Mouse (Mus musculus) heart, embryonic 11.5 days (tissue): ENCODE results near the gene Lrrc20. TPM values are rescaled to one million over a fixed set of nuclear protein-coding genes. Genes with fewer than 3 reads are reported as not detected.
"Not testable (repeated sequence)": the region's sequence is repeated elsewhere in the genome, so short reads cannot be mapped to it uniquely, and the experiment has no call there.

Source experiments
- ATAC-seq: fragments of 200-750 bp; cut with Nextera tagmentation; replicated peaks from 2 replicates; pipeline ENCODE4 v1.8.0; 2017; ENCODE audit warnings: moderate library complexity; ENCODE audit not compliant: insufficient number of reproducible peaks, low FRiP score, low TSS enrichment
- H3K27ac ChIP-seq: fragments of 300-500 bp; sonication (generic); 2 replicates; pipeline ENCODE4 v1.5.1; 2014; ENCODE audit warnings: mild to moderate bottlenecking, low read depth, low read length
- H3K27me3 ChIP-seq: fragments of 300-500 bp; sonication (generic); 2 replicates; pipeline ENCODE4 v1.6.1; 2014; ENCODE audit warnings: mild to moderate bottlenecking, low read length, mixed read lengths; ENCODE audit not compliant: control insufficient read depth, insufficient read depth
- H3K36me3 ChIP-seq: fragments of 300-500 bp; sonication (generic); 2 replicates; pipeline ENCODE4 v1.6.1; 2014; ENCODE audit warnings: mild to moderate bottlenecking, low read length, moderate library complexity, mixed read lengths; ENCODE audit not compliant: control insufficient read depth, insufficient read depth
- H3K4me1 ChIP-seq: fragments of 300-500 bp; sonication (generic); 2 replicates; pipeline ENCODE4 v1.6.1; 2014; ENCODE audit warnings: low read length; ENCODE audit not compliant: control insufficient read depth, insufficient read depth
- H3K4me2 ChIP-seq: fragments of 300-500 bp; sonication (generic); 2 replicates; pipeline ENCODE4 v1.6.1; 2014; ENCODE audit warnings: mild to moderate bottlenecking, moderate library complexity
- H3K4me3 ChIP-seq: fragments of 300-500 bp; sonication (generic); 2 replicates; pipeline ENCODE4 v1.5.1; 2014; ENCODE audit warnings: low read depth, low read length
- H3K9ac ChIP-seq: fragments of 300-500 bp; sonication (generic); 2 replicates; pipeline ENCODE4 v1.6.1; 2014; ENCODE audit warnings: mild to moderate bottlenecking, low read depth, low read length, moderate library complexity
- H3K9me3 ChIP-seq: fragments of 300-500 bp; sonication (generic); replicated peaks from 2 replicates; pipeline ENCODE4 v1.6.1; 2016; ENCODE audit warnings: low read length; ENCODE audit not compliant: control insufficient read depth
- WGBS: fragments of 180-500 bp; shearing (Covaris S2); extraction: QIAGEN DNeasy Blood & Tissue Kit; methylation state at CpG from one replicate; pipeline ENCODE4 v1.1.7; 2014; ENCODE audit not compliant: insufficient replicate concordance; 5-methylcytosine and 5-hydroxymethylcytosine counted together
- polyA plus RNA-seq: library from polyadenylated mRNA; unstranded; fragments of >200 nt; fragmentation: Nextera tagmentation; extraction: Ambion mirVana; gene quantifications from 2 replicates; pipeline ENCODE4 v1.2.1, GENCODE M21; 2014

The Lrrc20 gene
- polyA plus RNA-seq, 1 experiment from 2014 or later, result 12.1 TPM

DNA sequence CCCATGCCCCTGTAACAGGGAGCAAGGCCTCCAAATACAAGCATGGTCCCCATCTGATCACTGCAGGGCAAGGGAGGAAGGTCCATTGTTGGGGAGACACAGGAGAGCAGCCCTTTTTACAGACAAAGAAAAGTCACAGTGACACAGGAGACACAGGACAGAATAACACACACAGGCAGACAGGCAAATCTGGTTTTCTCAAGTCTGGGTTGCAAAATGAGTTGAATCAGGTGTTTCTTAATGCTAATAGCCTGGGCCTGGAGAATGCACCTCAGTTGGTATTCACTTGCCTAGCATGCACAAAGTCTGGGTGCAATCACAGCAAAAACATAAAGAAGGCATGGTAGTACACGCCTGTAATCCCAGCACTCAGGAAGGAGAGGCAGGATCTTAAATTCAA is 31.7 kb upstream of the Lrrc20 start:
- no peak overlapping the region for H3K4me2 ChIP-seq
- no peak overlapping the region for H3K27ac ChIP-seq
- peaks cover 47% of the 10 kb centered on the region for H3K4me1 ChIP-seq

DNA sequence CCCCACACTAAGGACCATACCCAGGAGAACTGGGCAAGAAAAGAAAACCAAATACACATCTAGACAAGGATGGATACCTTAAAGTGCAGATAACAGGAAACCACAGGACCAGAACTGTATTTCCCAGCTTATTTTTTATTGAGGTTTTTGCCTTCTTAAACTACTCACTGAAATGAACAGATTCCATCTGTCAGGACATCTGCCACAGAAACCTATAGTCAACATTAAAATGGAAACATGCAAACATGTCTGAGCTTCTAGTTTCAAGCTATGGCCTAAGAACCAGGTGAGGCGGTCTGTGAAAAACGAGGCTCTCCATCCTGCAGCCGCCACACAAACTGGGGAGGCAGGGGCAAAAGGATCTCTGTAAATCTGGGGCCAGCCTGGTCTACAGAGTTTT is 30.6 kb upstream of the Lrrc20 start:
- no peak overlapping the region for H3K4me2 ChIP-seq
- WGBS, result 89% methylated on average over 3 of the region's 3 CpGs
- no peak overlapping the region for H3K4me3 ChIP-seq
- H3K9ac ChIP-seq, result no peak overlapping the region
- H3K4me1 ChIP-seq, result peaks cover 54% of the 10 kb centered on the region
- ATAC-seq, result no peak
- no peaks in the 10 kb centered on the region for H3K36me3 ChIP-seq
- H3K9me3 ChIP-seq, result no peaks in the 10 kb centered on the region
- H3K27ac ChIP-seq, result no peak overlapping the region
- H3K27me3 ChIP-seq, result no peaks in the 10 kb centered on the region

More for the DNA sequence above, 31.7 kb upstream of the Lrrc20 start:
- WGBS, result 59% methylated on average over 1 of the region's 1 CpGs
- Histone ChIP-seq H3K36me3 (no peaks in the 10 kb centered on the region), H3K4me3 (no peak overlapping the region), H3K27me3 (no peaks in the 10 kb centered on the region), H3K9ac (peak overlapping the region; percentile 28; the same call in 1 of the 2 replicates), H3K9me3 (no peaks in the 10 kb centered on the region)
- ATAC-seq, result no peak

GRCm38 (mm10) chr10:61447581-61448353 is 27.8 kb upstream of the Lrrc20 start:
- no peak overlapping the region for H3K27ac ChIP-seq
- 84% methylated on average over 10 of the region's 10 CpGs for WGBS
- no peaks in the 10 kb centered on the region for H3K36me3 ChIP-seq
- H3K4me1 ChIP-seq, result peaks cover 54% of the 10 kb centered on the region
- no peaks in the 10 kb centered on the region for H3K9me3 ChIP-seq
- no peak for ATAC-seq
- H3K4me3 ChIP-seq, result no peak overlapping the region
- H3K27me3 ChIP-seq, result no peaks in the 10 kb centered on the region
- H3K4me2 ChIP-seq, result no peak overlapping the region
- H3K9ac ChIP-seq, result no peak overlapping the region

GRCm38 (mm10) chr10:61448834-61449233 is 26.8 kb upstream of the Lrrc20 start:
- Histone ChIP-seq H3K4me1 (peaks cover 44% of the 10 kb centered on the region), H3K27ac (no peak overlapping the region), H3K9me3 (no peaks in the 10 kb centered on the region), H3K9ac (no peak overlapping the region), H3K4me2 (no peak overlapping the region), H3K27me3 (no peaks in the 10 kb centered on the region), H3K36me3 (no peaks in the 10 kb centered on the region), H3K4me3 (no peak overlapping the region)
- ATAC-seq, result no peak
- 54% methylated on average over 3 of the region's 3 CpGs for WGBS

DNA sequence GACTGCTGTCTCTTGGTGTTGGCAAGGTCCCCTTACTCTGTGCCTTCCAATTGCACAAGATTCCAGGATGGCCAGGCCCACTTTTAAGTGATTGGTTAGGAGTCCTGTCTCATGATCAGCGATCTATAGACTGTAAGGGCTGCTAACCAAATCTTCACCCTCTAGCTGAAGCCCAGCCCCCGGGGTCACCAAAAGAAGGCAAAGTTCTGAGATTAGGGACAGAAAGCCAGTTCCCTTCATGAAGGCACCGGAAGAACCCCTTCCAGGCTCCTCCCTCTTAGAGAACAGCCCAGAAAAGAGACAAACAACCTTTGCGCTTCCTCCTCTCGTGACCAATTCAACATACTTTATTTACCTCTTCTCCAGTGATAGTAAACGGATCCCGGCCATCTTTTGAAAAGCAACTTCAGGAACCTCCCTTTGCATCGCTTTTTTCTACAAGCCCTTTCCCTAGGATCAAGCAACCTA is 24.1 kb upstream of the Lrrc20 start:
- Histone ChIP-seq H3K27ac (peak overlapping the region; percentile 84), H3K9ac (peak overlapping the region; percentile 91), H3K27me3 (no peaks in the 10 kb centered on the region), H3K9me3 (no peaks in the 10 kb centered on the region; the same call in 1 of the 2 replicates), H3K4me2 (peak overlapping the region; percentile 84), H3K4me1 (peaks cover 23% of the 10 kb centered on the region), H3K4me3 (peak overlapping the region; percentile 92), H3K36me3 (no peaks in the 10 kb centered on the region)
- 4% methylated on average over 8 of the region's 8 CpGs for WGBS
- no peak for ATAC-seq

GRCm38 (mm10) chr10:61451931-61452617 is 23.5 kb upstream of the Lrrc20 start:
- Histone ChIP-seq H3K36me3 (no peaks in the 10 kb centered on the region), H3K9me3 (no peaks in the 10 kb centered on the region; the same call in 1 of the 2 replicates), H3K27ac (peak overlapping the region; percentile 84), H3K4me2 (peak overlapping the region; percentile 84), H3K27me3 (no peaks in the 10 kb centered on the region), H3K4me3 (peak overlapping the region; percentile 92), H3K9ac (peak overlapping the region; percentile 91), H3K4me1 (peaks cover 19% of the 10 kb centered on the region)
- peak; percentile 56 for ATAC-seq
- under 1% methylated on average over 38 of the region's 62 CpGs for WGBS

- H3K9ac ChIP-seq, result peak within 1 kb of the TSS; percentile 91
- peak within 1 kb of the TSS; percentile 84 for H3K27ac ChIP-seq
- peaks cover 19% of the 10 kb centered on the region for H3K4me1 ChIP-seq
- no peaks in the 10 kb centered on the region for H3K27me3 ChIP-seq
- peak; percentile 97 for ATAC-seq
- peak within 1 kb of the TSS; percentile 92 for H3K4me3 ChIP-seq
- peak within 1 kb of the TSS; percentile 84 for H3K4me2 ChIP-seq
- WGBS, result 1% methylated on average over 18 of the region's 36 CpGs
- H3K36me3 ChIP-seq, result no peaks in the 10 kb centered on the region
- H3K9me3 ChIP-seq, result no peaks in the 10 kb centered on the region; the same call in 1 of the 2 replicates
Observed at GRCm38 (mm10) chr10:61452645-61453044, 23.0 kb upstream of the Lrrc20 start, which contains the start of gene Eif4ebp2. Gene Eif4ebp2 (minus strand): TSS chr10:61452661.

GRCm38 (mm10) chr10:61453171-61453570 is 22.4 kb upstream of the Lrrc20 start:
- H3K9me3 ChIP-seq, H3K9ac ChIP-seq, H3K36me3 ChIP-seq, H3K27me3 ChIP-seq, H3K4me3 ChIP-seq, H3K4me2 ChIP-seq, ATAC-seq, H3K27ac ChIP-seq: not testable (repeated sequence)
- 68% methylated on average over 3 of the region's 3 CpGs for WGBS
- H3K4me1 ChIP-seq, result peaks cover 16% of the 10 kb centered on the region
